Mouse (Mus musculus): ENCODE measurements around the gene Nlrp4f.

- TF ChIP-seq POLR2A (IDR thresholded peaks at IDR 0.05; ENCODE audit: insufficient read depth, low read length) (no peak), CTCF (IDR thresholded peaks at IDR 0.05; ENCODE audit: low read depth, low read length) (no peak)
Observed at GRCm38 (mm10) chr13:65205877-65206276, at the start of gene Nlrp4f.
